Mouse (Mus musculus) liver, adult 2 months (tissue): ENCODE data around the gene Tmpo.

Source experiments
- CTCF ChIP-seq: fragments of 200-500 bp; IDR thresholded peaks from 2 replicates; pipeline ENCODE4 v1.5.1; 2011; ENCODE audit warnings: low read depth, low read length, control low read depth
- POLR2A ChIP-seq: fragments of 200-500 bp; IDR thresholded peaks from 2 replicates; pipeline ENCODE4 v1.6.1; 2011; ENCODE audit warnings: low read length, control low read depth; ENCODE audit not compliant: insufficient read depth; ENCODE audit errors: extremely low read depth

- no peak for TF ChIP-seq CTCF
- no peak for TF ChIP-seq POLR2A
These were observed 49.3 kb upstream of the Tmpo start for GRCm38 (mm10) chr10:91230400-91230799.
